Mouse (Mus musculus) midbrain, embryonic 14.5 days (tissue): Measurements from ENCODE around the gene Exosc10. TPM values are rescaled to one million over a fixed set of nuclear protein-coding genes. Genes with fewer than 3 reads are reported as not detected.

ENCODE experiments used
- ATAC-seq: fragments of 200-750 bp; cut with Nextera tagmentation; 2 replicates; pipeline ENCODE4 v1.8.0; 2017; ENCODE audit warnings: moderate number of reproducible peaks, moderate library complexity; ENCODE audit not compliant: low FRiP score, low TSS enrichment
- DNase-seq: peaks from one replicate; pipeline ENCODE4 v3.0.0-alpha.2; 2015
- H3K27ac ChIP-seq: fragments of 300-500 bp; sonication (generic); replicated peaks from 2 replicates; pipeline ENCODE4 v1.5.1; 2014; ENCODE audit warnings: mild to moderate bottlenecking, low read depth, low read length, moderate library complexity
- H3K27me3 ChIP-seq: fragments of 300-500 bp; sonication (generic); 2 replicates; pipeline ENCODE4 v1.6.1; 2014; ENCODE audit warnings: low read length, control low read depth, mixed read lengths; ENCODE audit not compliant: control insufficient read depth, insufficient read depth
- H3K36me3 ChIP-seq: fragments of 300-500 bp; sonication (generic); 2 replicates; pipeline ENCODE4 v1.6.1; 2014; ENCODE audit warnings: low read length, control low read depth; ENCODE audit not compliant: control insufficient read depth, insufficient read depth
- H3K4me1 ChIP-seq: fragments of 300-500 bp; sonication (generic); 2 replicates; pipeline ENCODE4 v1.6.1; 2014; ENCODE audit warnings: mild to moderate bottlenecking, antibody characterized with exemption, low read length, control low read depth; ENCODE audit not compliant: control insufficient read depth, insufficient read depth
- H3K4me2 ChIP-seq: fragments of 300-500 bp; sonication (generic); 2 replicates; pipeline ENCODE4 v1.6.1; 2014; ENCODE audit warnings: mild to moderate bottlenecking, low read length, moderate library complexity
- H3K4me3 ChIP-seq: fragments of 300-500 bp; sonication (generic); replicated peaks from 2 replicates; pipeline ENCODE4 v1.5.1; 2014; ENCODE audit warnings: low read depth, low read length
- H3K9ac ChIP-seq: fragments of 300-500 bp; sonication (generic); replicated peaks from 2 replicates; pipeline ENCODE4 v1.6.1; 2014; ENCODE audit warnings: mild to moderate bottlenecking, low read length, moderate library complexity
- H3K9me3 ChIP-seq: fragments of 300-500 bp; sonication (generic); 2 replicates; pipeline ENCODE4 v1.6.1; 2016; ENCODE audit warnings: low read length, control low read depth, mixed read lengths; ENCODE audit not compliant: control insufficient read depth
- WGBS: fragments of 180-500 bp; shearing (Covaris S2); extraction: QIAGEN DNeasy Blood & Tissue Kit; methylation state at CpG from one replicate; pipeline ENCODE4 v1.1.7; 2014; 5-methylcytosine and 5-hydroxymethylcytosine counted together
- polyA plus RNA-seq: library from polyadenylated mRNA; unstranded; fragments of >200 nt; fragmentation: Nextera tagmentation; extraction: Ambion mirVana; gene quantifications from 2 replicates; pipeline ENCODE4 v1.2.1, GENCODE M21; 2014

Exosc10 gene
- polyA plus RNA-seq, 1 experiment from 2014 or later = 93.2 TPM

DNA sequence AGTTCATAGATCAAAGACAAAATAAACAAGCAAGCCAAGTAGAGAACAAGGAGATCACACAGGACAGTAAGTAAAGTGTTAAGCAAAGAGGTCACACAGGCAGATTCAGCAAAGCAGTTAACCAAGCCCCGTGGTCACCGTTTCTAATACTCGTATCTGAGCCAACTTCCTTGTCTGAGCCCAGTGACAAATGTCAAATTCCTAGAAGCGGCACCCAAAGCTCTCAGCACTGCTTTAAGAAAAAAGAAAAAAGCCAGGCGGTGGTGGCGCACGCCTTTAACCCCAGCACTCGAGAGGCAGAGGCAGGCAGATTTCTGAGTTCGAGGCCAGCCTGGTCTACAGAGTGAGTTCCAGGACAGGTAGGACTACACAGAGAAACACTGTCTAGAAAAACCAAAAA lies 28.4 kb downstream of the Exosc10 start:
- H3K27ac ChIP-seq = no peak overlapping the region
- H3K4me1 ChIP-seq = no peaks in the 10 kb centered on the region
- no peaks in the 10 kb centered on the region for H3K27me3 ChIP-seq
- H3K4me3 ChIP-seq = no peak overlapping the region
- H3K9me3 ChIP-seq = no peaks in the 10 kb centered on the region
- WGBS = 91% methylated on average over 9 of the region's 9 CpGs
- ATAC-seq = no peak
- no peak overlapping the region for H3K9ac ChIP-seq
- H3K36me3 ChIP-seq = peaks cover 18% of the 10 kb centered on the region
- DNase-seq = no peak
- no peak overlapping the region for H3K4me2 ChIP-seq

DNA sequence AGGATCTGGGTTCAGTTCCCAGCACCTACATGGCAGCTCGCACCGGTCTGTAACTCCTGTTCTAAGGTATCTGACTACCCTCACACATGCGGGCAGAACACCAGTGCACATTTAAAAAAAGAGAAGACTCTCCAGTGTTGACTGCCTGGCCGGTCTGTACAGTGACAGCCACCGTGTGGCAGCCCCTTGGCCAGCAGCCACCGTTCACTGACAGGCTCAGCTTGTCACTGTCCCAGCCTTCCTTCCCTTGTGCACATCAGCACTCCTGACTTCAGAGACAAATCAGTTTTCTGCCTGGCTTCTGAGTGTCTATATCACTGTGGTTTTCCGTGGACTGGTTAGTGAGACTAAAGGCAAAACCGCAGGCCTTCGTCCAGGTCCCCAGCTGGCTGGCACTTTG lies 30.6 kb downstream of the Exosc10 start:
- H3K4me3 ChIP-seq = no peak overlapping the region
- DNase-seq = no peak
- H3K4me1 ChIP-seq = peaks cover 7% of the 10 kb centered on the region; the same call in 1 of the 2 replicates
- no peaks in the 10 kb centered on the region for H3K27me3 ChIP-seq
- peaks cover 6% of the 10 kb centered on the region for H3K36me3 ChIP-seq
- ATAC-seq = no peak
- WGBS = 78% methylated on average over 9 of the region's 9 CpGs
- H3K9ac ChIP-seq = no peak overlapping the region
- H3K27ac ChIP-seq = no peak overlapping the region
- H3K4me2 ChIP-seq = no peak overlapping the region
- no peaks in the 10 kb centered on the region for H3K9me3 ChIP-seq

DNA sequence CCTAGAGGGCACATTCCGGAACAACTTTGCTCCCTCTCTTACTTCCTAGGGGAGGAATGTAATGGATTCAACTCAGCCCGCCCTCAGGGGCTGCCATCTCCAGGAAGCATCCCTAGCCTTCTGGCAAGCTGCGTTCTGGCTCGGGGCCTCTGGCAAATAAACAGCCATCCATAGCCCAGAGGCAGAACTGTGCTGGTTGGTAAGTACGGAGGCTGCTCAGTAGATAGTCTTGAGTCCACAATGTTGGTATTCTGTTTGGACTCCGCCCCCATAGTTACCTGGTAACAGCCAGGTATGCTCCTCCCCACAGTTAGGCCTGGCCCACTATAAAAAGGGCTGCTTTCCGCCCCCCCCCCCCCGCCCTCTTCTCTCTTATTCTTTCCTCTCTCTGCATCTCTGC lies 31.3 kb downstream of the Exosc10 start:
- DNase-seq = no peak

DNA sequence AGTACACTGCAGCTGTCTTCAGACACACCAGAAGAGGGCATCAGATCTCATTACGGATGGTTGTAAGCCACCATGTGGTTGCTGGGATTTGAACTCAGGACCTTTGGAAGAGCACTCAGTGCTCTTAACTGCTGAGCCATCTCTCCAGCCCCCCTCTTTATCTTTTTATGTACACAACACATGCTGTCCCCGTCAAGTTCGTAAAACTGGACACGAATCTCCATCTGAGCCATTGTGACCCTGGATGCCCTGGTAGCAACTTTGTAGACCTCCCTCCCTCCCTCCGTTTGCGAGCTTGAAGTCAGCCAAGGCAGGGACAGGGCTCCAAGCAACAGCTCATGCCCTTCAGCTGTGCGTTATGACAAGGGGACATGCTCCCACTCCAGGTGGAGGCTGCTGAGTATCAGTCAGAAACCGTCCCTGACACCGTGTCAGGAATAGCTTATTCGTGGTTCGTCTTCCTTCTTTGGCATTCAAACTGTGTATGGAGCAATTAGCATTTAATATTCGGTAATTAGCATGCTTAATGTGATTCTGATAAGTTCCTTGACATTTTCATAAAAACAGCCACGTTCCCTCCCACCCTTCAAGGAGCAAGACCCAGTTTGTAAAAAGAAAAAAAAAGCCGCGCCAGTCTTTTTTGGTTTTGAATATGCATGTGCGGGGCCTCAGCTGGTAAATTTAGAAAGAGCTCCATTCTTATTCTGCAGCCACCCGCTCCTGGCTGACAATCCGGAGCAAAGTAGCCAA lies 32.4 kb downstream of the Exosc10 start:
- no peaks in the 10 kb centered on the region for H3K9me3 ChIP-seq
- no peaks in the 10 kb centered on the region for H3K27me3 ChIP-seq
- peak overlapping the region; percentile 60 for H3K4me2 ChIP-seq
- peak; percentile 59 for DNase-seq
- H3K27ac ChIP-seq = peak overlapping the region; percentile 73
- peaks cover 23% of the 10 kb centered on the region for H3K36me3 ChIP-seq
- 7% methylated on average over 18 of the region's 18 CpGs for WGBS
- H3K4me1 ChIP-seq = peaks cover 7% of the 10 kb centered on the region; the same call in 1 of the 2 replicates
- peak overlapping the region; percentile 88 for H3K4me3 ChIP-seq
- H3K9ac ChIP-seq = peak overlapping the region; percentile 79
- peak; percentile 12; the same call in 1 of the 2 replicates for ATAC-seq

More for the DNA sequence above, 31.3 kb downstream of the Exosc10 start:
- H3K9me3 ChIP-seq = no peaks in the 10 kb centered on the region
- WGBS = 64% methylated on average over 7 of the region's 8 CpGs
- H3K4me2 ChIP-seq = no peak overlapping the region
- no peaks in the 10 kb centered on the region for H3K27me3 ChIP-seq
- no peak for ATAC-seq
- H3K9ac ChIP-seq = no peak overlapping the region
- H3K4me1 ChIP-seq = peaks cover 7% of the 10 kb centered on the region; the same call in 1 of the 2 replicates
- H3K27ac ChIP-seq = no peak overlapping the region
- H3K36me3 ChIP-seq = peaks cover 13% of the 10 kb centered on the region
- no peak overlapping the region for H3K4me3 ChIP-seq

DNA sequence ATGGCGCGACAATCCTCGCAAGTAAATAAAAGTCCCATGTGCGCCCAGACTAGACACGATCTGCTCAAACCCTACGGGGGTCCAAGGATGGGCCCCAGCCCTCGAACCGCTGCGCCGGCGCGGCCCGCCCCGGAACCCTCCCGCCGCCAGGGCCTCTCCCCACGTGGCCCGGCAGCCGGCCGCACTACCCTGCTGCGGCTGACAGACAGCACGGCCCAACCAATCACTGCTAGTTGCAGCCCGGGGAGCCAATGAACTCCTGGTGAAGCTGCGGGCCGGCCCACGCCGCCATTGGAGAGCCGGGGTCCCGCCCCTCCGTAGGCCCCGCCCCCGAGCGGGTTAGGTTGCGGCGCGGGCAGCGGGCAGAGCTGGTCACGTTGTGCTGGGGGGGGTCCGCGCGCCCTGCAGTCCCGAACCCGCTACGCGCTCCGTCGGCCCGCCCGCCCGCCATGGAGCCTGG lies 33.0 kb downstream of the Exosc10 start, which contains the start of gene Srm:
TSS of gene Srm (plus strand) at position 333 of the 460 bp plus-strand sequence.
- Histone ChIP-seq H3K27me3 (no peaks in the 10 kb centered on the region), H3K9ac (peak within 1 kb of the TSS; percentile 79), H3K4me3 (peak within 1 kb of the TSS; percentile 88), H3K9me3 (no peaks in the 10 kb centered on the region), H3K36me3 (peaks cover 29% of the 10 kb centered on the region), H3K27ac (peak within 1 kb of the TSS; percentile 73), H3K4me1 (peaks cover 7% of the 10 kb centered on the region; the same call in 1 of the 2 replicates), H3K4me2 (peak within 1 kb of the TSS; percentile 91)
- DNase-seq (peak; percentile 98), ATAC-seq (peak; percentile 100)
- WGBS = under 1% methylated on average over 49 of the region's 50 CpGs

DNA sequence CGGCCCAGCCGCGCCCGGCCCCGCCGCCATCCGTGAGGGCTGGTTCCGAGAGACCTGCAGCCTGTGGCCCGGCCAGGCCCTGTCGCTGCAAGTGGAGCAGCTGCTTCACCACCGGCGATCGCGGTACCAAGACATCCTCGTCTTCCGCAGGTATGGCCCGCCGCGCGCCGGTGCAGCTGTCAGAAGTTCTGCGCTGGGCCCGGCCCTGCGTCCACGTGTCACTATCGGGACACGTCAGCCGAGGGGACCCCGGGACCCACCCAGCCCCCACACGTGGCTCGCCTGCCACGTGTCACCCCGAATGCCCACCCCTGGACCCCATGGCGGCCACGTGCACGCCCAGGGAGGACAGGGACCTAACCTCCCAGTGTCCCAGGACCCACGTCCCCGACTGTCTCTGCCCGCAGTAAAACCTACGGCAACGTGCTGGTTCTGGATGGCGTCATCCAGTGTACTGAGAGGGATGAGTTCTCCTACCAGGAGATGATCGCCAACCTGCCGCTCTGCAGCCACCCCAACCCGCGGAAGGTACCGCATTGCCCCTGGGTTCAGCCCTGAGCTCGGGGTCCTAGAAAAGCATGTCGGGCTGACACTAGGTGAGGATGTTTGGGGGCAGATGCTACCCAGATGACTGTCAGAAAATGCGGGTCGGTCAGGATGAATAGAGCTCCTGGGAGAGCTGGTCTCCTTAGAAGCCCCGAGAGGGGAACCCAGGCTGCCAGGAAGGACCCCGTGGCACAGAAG lies 33.6 kb downstream of the Exosc10 start:
- peak overlapping the region; percentile 91 for H3K4me2 ChIP-seq
- H3K36me3 ChIP-seq = peaks cover 35% of the 10 kb centered on the region
- H3K4me1 ChIP-seq = peaks cover 7% of the 10 kb centered on the region; the same call in 1 of the 2 replicates
- DNase-seq (peak; percentile 51), ATAC-seq (peak; percentile 46)
- no peaks in the 10 kb centered on the region for H3K27me3 ChIP-seq
- WGBS = under 1% methylated on average over 53 of the region's 53 CpGs
- peak overlapping the region; percentile 88 for H3K4me3 ChIP-seq
- H3K27ac ChIP-seq = 0 out of 2 replicates have a peak overlapping the region, but pooled peaks have one; percentile 73
- no peaks in the 10 kb centered on the region for H3K9me3 ChIP-seq
- H3K9ac ChIP-seq = peak overlapping the region; percentile 79

DNA sequence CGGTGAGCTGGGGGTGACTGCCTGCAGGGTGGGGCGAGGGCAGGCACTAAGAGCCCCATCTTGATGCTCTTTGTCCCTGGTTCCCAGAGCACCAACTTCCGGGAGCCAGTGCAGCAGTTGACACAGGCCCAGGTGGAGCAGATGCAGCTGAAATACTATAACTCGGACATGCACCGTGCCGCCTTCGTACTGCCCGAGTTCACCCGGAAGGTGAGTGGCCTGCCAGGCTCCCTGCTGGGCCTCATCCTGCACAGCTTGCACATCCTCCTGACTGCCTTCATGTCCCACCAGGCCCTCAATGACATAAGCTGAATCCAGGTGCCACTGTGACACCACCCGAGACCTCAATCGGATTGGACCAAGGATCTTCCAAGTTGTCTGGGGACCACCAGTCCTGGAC lies 35.8 kb downstream of the Exosc10 start:
- Histone ChIP-seq H3K27ac (no peak overlapping the region), H3K36me3 (peaks cover 46% of the 10 kb centered on the region), H3K9me3 (no peaks in the 10 kb centered on the region), H3K4me2 (no peak overlapping the region), H3K27me3 (no peaks in the 10 kb centered on the region), H3K4me1 (peaks cover 7% of the 10 kb centered on the region; the same call in 1 of the 2 replicates), H3K9ac (no peak overlapping the region), H3K4me3 (no peak overlapping the region)
- ATAC-seq (no peak), DNase-seq (no peak)
- 96% methylated on average over 11 of the region's 11 CpGs for WGBS

DNA sequence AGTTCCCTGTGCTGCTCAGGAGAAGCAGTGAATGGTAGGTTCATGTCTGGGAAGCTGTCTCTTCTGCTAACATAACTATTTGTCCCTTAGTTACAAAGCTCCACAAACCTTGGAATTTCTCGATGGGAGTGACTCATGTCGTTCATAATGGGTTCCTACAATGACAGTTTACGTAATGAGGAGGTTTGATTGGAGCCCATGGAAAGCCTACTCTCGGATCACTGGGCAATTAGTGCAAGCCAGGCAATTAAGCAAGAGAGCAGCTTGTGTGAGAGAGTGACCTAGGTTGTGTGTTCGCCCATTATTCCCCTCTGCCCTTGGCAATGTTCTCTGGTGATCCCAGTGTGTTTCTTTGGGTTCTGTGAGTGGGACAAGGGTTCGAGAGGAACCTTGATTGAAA lies 37.7 kb downstream of the Exosc10 start:
- Histone ChIP-seq H3K36me3 (peaks cover 46% of the 10 kb centered on the region), H3K9me3 (no peaks in the 10 kb centered on the region), H3K9ac (no peak overlapping the region), H3K27me3 (no peaks in the 10 kb centered on the region), H3K4me1 (peaks cover 7% of the 10 kb centered on the region; the same call in 1 of the 2 replicates), H3K27ac (no peak overlapping the region), H3K4me3 (no peak overlapping the region), H3K4me2 (no peak overlapping the region)
- DNase-seq (no peak), ATAC-seq (no peak)
- 88% methylated on average over 6 of the region's 6 CpGs for WGBS
